Mouse (Mus musculus) forebrain, postnatal 0 days (tissue): ENCODE measurements around the gene Sema4b. TPM values are rescaled to one million over a fixed set of nuclear protein-coding genes. Genes with fewer than 3 reads are reported as not detected.

ENCODE experiments used
- ATAC-seq: fragments of 200-750 bp; cut with Nextera tagmentation; 2 replicates; pipeline ENCODE4 v1.8.0; 2017; ENCODE audit warnings: mild to moderate bottlenecking, moderate library complexity
- DNase-seq: peaks from one replicate; pipeline ENCODE4 v3.0.0-alpha.2; 2015
- H3K27ac ChIP-seq: fragments of 300-500 bp; sonication (generic); 2 replicates; pipeline ENCODE4 v1.5.1; 2014; ENCODE audit warnings: low read depth, mild to moderate bottlenecking, antibody characterized with exemption, low read length, moderate library complexity, mixed read lengths
- H3K27me3 ChIP-seq: fragments of 300-500 bp; sonication (generic); 2 replicates; pipeline ENCODE4 v1.6.1; 2014; ENCODE audit warnings: mild to moderate bottlenecking, low read length, mixed read lengths; ENCODE audit not compliant: insufficient read depth
- H3K36me3 ChIP-seq: fragments of 300-500 bp; sonication (generic); 2 replicates; pipeline ENCODE4 v1.6.1; 2014; ENCODE audit warnings: mild to moderate bottlenecking, moderate library complexity; ENCODE audit not compliant: insufficient read depth
- H3K4me1 ChIP-seq: fragments of 300-500 bp; sonication (generic); 2 replicates; pipeline ENCODE4 v1.6.1; 2014; ENCODE audit warnings: antibody characterized with exemption; ENCODE audit not compliant: insufficient read depth
- H3K4me2 ChIP-seq: fragments of 300-500 bp; sonication (generic); 2 replicates; pipeline ENCODE4 v1.6.1; 2014; ENCODE audit warnings: low read depth, mild to moderate bottlenecking, moderate library complexity
- H3K4me3 ChIP-seq: fragments of 300-500 bp; sonication (generic); 2 replicates; pipeline ENCODE4 v1.5.1; 2014; ENCODE audit warnings: low read depth, low read length, mixed read lengths
- H3K9ac ChIP-seq: fragments of 300-500 bp; sonication (generic); 2 replicates; pipeline ENCODE4 v1.6.1; 2014; ENCODE audit warnings: mild to moderate bottlenecking
- H3K9me3 ChIP-seq: fragments of 300-500 bp; sonication (generic); 2 replicates; pipeline ENCODE4 v1.6.1; 2016; ENCODE audit warnings: low read length
- CTCF ChIP-seq: sonication (generic); IDR thresholded peaks from 2 replicates; pipeline ENCODE4 v1.5.1; 2016; ENCODE audit warnings: antibody characterized with exemption, control low read depth, low read depth
- WGBS: fragments of 180-500 bp; shearing (Covaris S2); extraction: QIAGEN DNeasy Blood & Tissue Kit; methylation state at CpG from one replicate; pipeline ENCODE4 v1.1.7; 2014; 5-methylcytosine and 5-hydroxymethylcytosine counted together
- polyA plus RNA-seq: library from polyadenylated mRNA; unstranded; fragments of >200 nt; fragmentation: Nextera tagmentation; extraction: Ambion mirVana; gene quantifications from 2 replicates; pipeline ENCODE4 v1.2.1, GENCODE M21; 2015
- total RNA-seq: library from RNA; depleted of rRNA; stranded (reverse); fragments of >200 nt; gene quantifications from 2 replicates; pipeline ENCODE4 v1.2.3, GENCODE M21; 2014

Sema4b gene
- total and polyA plus RNA-seq, 2 experiments from 2014 or later, result 22.4 to 35.6 TPM

DNA sequence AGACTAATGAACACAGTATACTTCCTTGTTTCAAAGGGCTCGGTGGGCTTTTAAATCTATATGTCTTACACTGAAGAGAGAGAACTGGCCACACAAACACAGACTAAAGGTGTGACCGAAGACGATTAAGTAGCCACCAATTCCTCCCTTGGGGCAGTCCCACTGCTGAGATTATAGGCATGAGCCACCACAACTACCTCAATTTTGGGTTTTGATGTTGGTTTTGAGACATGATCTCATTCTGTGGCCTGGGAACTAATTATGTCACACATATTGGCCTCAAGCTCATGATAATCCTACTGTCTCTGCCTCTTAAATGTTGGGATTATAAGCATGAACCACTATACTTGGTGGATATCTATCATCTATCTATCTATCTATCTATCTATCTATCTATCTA, 9.2 kb upstream of the Sema4b start:
- H3K9ac ChIP-seq, result no peak overlapping the region
- WGBS, result 93% methylated on average over 3 of the region's 3 CpGs
- no peaks in the 10 kb centered on the region for H3K9me3 ChIP-seq
- H3K4me3 ChIP-seq, result no peak overlapping the region
- DNase-seq, result no peak
- no peaks in the 10 kb centered on the region for H3K36me3 ChIP-seq
- no peak overlapping the region for H3K4me2 ChIP-seq
- H3K27me3 ChIP-seq, result no peaks in the 10 kb centered on the region
- H3K4me1 ChIP-seq, result no peaks in the 10 kb centered on the region
- no peak overlapping the region for H3K27ac ChIP-seq
- no peak for ATAC-seq
- no peak for TF ChIP-seq CTCF

GRCm38 (mm10) chr7:80178037-80178729, 8.5 kb upstream of the Sema4b start:
- Histone ChIP-seq H3K9ac (no peak overlapping the region), H3K4me2 (no peak overlapping the region), H3K27ac (no peak overlapping the region), H3K36me3 (no peaks in the 10 kb centered on the region), H3K4me3 (no peak overlapping the region), H3K27me3 (no peaks in the 10 kb centered on the region), H3K9me3 (no peaks in the 10 kb centered on the region), H3K4me1 (no peaks in the 10 kb centered on the region)
- ATAC-seq (no peak), DNase-seq (no peak)
- no peak for TF ChIP-seq CTCF
- WGBS, result 86% methylated on average over 10 of the region's 10 CpGs

DNA sequence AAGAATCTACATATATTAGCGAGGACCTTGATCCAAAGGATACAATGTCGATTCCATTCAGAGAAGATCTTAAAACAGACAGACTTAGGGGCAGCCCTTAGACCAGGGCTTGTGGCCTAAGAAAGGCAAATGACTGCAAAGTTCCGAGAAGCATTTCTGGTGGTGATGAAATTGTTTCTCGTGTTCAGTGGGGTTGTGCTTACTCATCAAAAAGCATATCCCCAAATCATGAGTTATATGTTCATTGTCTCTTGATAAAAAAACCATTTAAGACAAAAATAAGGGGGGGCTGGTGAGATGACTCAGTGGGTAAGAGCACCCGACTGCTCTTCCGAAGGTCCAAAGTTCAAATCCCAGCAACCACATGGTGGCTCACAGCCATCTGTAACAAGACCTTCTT, 7.3 kb upstream of the Sema4b start:
- 93% methylated on average over 6 of the region's 6 CpGs for WGBS
- Histone ChIP-seq H3K4me3 (no peak overlapping the region), H3K4me1 (no peaks in the 10 kb centered on the region), H3K27me3 (no peaks in the 10 kb centered on the region), H3K36me3 (no peaks in the 10 kb centered on the region), H3K4me2 (no peak overlapping the region), H3K27ac (no peak overlapping the region), H3K9me3 (no peaks in the 10 kb centered on the region), H3K9ac (no peak overlapping the region)
- DNase-seq, result no peak
- no peak for ATAC-seq
- no peak for TF ChIP-seq CTCF

DNA sequence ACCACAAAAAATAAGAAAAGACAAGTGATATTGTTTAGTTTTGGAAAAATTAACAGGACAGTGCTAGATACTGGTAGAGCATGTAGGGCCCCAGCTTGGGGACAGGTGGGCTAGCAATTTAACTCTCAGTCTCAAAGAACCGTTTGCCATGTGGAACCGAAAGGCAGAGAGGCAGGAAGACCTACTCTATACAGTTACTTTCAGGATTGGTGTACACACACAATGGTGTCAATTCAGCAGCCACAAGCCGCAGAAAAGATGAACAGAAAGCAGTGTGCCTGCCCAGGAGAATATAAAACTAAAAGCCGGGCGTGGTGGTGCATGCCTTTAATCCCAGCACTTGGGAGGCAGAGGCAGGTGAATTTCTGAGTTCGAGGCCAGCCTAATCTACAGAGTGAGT, 6.9 kb upstream of the Sema4b start:
- no peak for DNase-seq
- 85% methylated on average over 6 of the region's 6 CpGs for WGBS
- no peak overlapping the region for H3K4me3 ChIP-seq

DNA sequence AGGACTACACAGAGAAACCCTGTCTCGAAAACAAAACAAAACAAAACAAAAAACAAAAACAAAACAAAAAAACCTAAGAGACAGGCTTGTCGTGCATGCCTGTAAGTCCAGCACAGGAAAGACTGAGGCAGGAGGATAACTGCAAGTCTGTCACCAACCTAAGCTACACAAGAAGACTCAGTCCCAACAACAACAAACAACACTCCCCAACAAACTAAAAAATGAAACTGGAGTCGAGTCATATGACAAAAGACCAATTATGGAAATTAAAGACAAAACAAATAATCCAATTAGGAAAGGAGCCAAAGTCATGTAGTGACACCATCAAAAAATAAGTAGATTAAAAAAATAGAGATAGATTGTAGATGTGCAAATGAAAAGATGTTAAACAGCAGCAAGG, 6.4 kb upstream of the Sema4b start:
- Histone ChIP-seq H3K9ac (no peak overlapping the region), H3K36me3 (no peaks in the 10 kb centered on the region), H3K27me3 (no peaks in the 10 kb centered on the region), H3K9me3 (no peaks in the 10 kb centered on the region), H3K4me3 (no peak overlapping the region), H3K4me2 (no peak overlapping the region), H3K4me1 (no peaks in the 10 kb centered on the region), H3K27ac (no peak overlapping the region)
- WGBS, result 70% methylated on average over 3 of the region's 3 CpGs
- DNase-seq, result no peak
- TF ChIP-seq CTCF, result no peak
- ATAC-seq, result no peak

More for the DNA sequence above, 6.9 kb upstream of the Sema4b start:
- Histone ChIP-seq H3K27me3 (no peaks in the 10 kb centered on the region), H3K27ac (no peak overlapping the region), H3K4me1 (no peaks in the 10 kb centered on the region), H3K9me3 (no peaks in the 10 kb centered on the region), H3K9ac (no peak overlapping the region), H3K4me2 (no peak overlapping the region), H3K36me3 (no peaks in the 10 kb centered on the region)
- no peak for ATAC-seq
- TF ChIP-seq CTCF, result no peak

DNA sequence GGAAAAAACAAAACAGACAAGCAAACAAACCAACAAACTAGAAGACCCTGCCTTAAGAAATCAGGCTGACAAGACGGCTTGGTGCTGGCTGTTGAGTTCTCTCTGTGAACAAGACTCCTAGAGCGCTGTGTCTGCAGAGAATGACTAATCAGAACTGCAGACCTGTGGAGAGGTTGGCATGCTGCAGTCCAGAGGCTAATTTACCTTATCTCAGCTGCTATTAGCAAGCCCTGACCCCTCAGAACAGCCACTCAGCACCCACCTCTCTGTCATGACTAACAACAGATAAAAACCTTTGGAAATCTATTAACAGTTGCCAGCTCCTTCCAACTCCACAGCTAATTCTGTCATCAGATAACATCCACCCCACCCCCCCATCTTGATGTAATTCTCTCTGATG, 5.6 kb upstream of the Sema4b start:
- no peak for ATAC-seq
- 73% methylated on average over 2 of the region's 2 CpGs for WGBS
- no peak overlapping the region for H3K4me2 ChIP-seq

DNA sequence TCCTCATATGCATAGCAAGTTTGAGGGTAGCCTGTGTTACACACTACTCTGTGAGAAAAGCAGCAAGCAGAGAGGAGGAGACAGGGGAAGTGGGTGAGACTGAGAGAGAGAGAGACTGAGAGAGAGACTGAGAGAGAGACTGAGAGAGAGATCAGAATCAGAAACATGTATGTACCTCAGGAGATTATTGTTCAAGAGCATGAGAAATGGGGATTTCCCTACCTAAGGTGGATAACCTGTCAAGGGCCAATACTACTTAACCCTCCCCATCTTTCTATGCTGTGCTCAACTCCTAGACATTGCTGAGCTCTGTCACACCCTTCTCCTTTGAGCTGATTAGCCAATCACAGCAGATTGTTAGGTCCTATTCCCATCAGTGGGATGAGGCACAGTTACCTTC, 4.5 kb upstream of the Sema4b start:
- no peak for ATAC-seq
- Histone ChIP-seq H3K36me3 (no peaks in the 10 kb centered on the region), H3K4me3 (no peak overlapping the region), H3K9me3 (no peaks in the 10 kb centered on the region), H3K27me3 (no peaks in the 10 kb centered on the region), H3K9ac (no peak overlapping the region), H3K4me2 (no peak overlapping the region), H3K4me1 (peaks cover 7% of the 10 kb centered on the region; the same call in 1 of the 2 replicates), H3K27ac (no peak overlapping the region)
- no peak for TF ChIP-seq CTCF
- DNase-seq, result no peak

More for the DNA sequence above, 5.6 kb upstream of the Sema4b start:
- no peak for TF ChIP-seq CTCF
- H3K9ac ChIP-seq, result no peak overlapping the region
- H3K9me3 ChIP-seq, result no peaks in the 10 kb centered on the region
- no peaks in the 10 kb centered on the region for H3K27me3 ChIP-seq
- H3K27ac ChIP-seq, result no peak overlapping the region
- H3K4me3 ChIP-seq, result no peak overlapping the region
- no peaks in the 10 kb centered on the region for H3K36me3 ChIP-seq
- no peak for DNase-seq
- peaks cover 2% of the 10 kb centered on the region; the same call in 1 of the 2 replicates for H3K4me1 ChIP-seq
